Mouse (Mus musculus) lung, postnatal 0 days (tissue): ENCODE results near the gene Yes1.

Experiments used
- CTCF ChIP-seq: IDR thresholded peaks from 2 replicates; pipeline ENCODE4 v1.5.1; 2016; ENCODE audit warnings: antibody characterized with exemption, mild to moderate bottlenecking
- EP300 ChIP-seq: IDR thresholded peaks from 2 replicates; pipeline ENCODE4 v1.6.1; 2016; ENCODE audit warnings: antibody characterized with exemption, mild to moderate bottlenecking, control low read depth

DNA sequence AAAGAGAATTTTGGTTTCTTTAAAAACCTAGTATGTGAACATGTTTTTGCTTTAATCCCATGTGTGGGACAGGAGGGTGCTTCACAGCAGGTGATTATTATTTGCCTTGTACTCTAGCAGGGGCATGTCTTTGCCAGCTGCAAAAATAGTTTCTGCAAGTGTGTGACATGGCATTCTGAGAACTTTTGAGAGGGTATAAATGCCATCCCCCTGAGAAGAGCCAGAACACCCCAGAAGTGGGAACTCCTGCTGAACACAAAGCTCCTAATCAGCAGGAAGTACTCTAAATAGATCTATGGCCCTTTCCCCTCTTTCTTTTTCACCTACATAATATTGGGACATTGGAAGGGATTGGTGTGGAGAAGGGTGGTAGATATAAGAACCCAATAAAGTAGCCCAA, 22.2 kb downstream of the Yes1 start:
- no peak for TF ChIP-seq CTCF
- TF ChIP-seq EP300: no peak
